Mouse (Mus musculus): ENCODE measurements at regions not wholly inside any gene's neighbourhood (a gene's known extent, or its start where the extent isn't known, plus 50 kb on each side); places are given as distances from the start of the nearest gene placed in this dataset.

- DNase-seq = no peak
These were observed 130.2 kb upstream of the Fstl4 start for GRCm38 (mm10) chr11:52634189-52634588.

- no peak for DNase-seq
These were observed 128.6 kb upstream of the Fstl4 start for GRCm38 (mm10) chr11:52635716-52636389.

- DNase-seq = no peak
These were observed 125.5 kb upstream of the Fstl4 start for GRCm38 (mm10) chr11:52638939-52639338.

GRCm38 (mm10) chr11:52641725-52642338 is 122.6 kb upstream of the Fstl4 start:
- no peak for DNase-seq

- no peak for DNase-seq
These were observed 120.2 kb upstream of the Fstl4 start for GRCm38 (mm10) chr11:52644081-52644768.

- no peak for DNase-seq
These were observed 116.1 kb upstream of the Fstl4 start for GRCm38 (mm10) chr11:52648176-52648839.

GRCm38 (mm10) chr11:52648849-52649400 is 115.5 kb upstream of the Fstl4 start:
- DNase-seq = no peak

GRCm38 (mm10) chr11:52654640-52655039 is 109.8 kb upstream of the Fstl4 start:
- DNase-seq = no peak

GRCm38 (mm10) chr11:52655720-52656474 is 108.5 kb upstream of the Fstl4 start:
- no peak for DNase-seq

- no peak for DNase-seq
These were observed 103.2 kb upstream of the Fstl4 start for GRCm38 (mm10) chr11:52661234-52661633.

- no peak for DNase-seq
These were observed 102.4 kb upstream of the Fstl4 start for GRCm38 (mm10) chr11:52661894-52662593.

GRCm38 (mm10) chr11:52665343-52665742 is 99.1 kb upstream of the Fstl4 start:
- DNase-seq = no peak

- DNase-seq = no peak
These were observed 89.4 kb upstream of the Fstl4 start for GRCm38 (mm10) chr11:52675022-52675421.

GRCm38 (mm10) chr11:52678259-52678658 is 86.2 kb upstream of the Fstl4 start:
- no peak for DNase-seq

GRCm38 (mm10) chr11:52685436-52685835 is 79.0 kb upstream of the Fstl4 start:
- DNase-seq = no peak

GRCm38 (mm10) chr11:52692701-52693100 is 71.7 kb upstream of the Fstl4 start:
- no peak for DNase-seq

- no peak for DNase-seq
These were observed 62.8 kb upstream of the Fstl4 start for GRCm38 (mm10) chr11:52701682-52702081.

- DNase-seq = no peak
These were observed 61.0 kb upstream of the Fstl4 start for GRCm38 (mm10) chr11:52703391-52703790.

Data from gastrocnemius, postnatal 10 days (tissue).